Mouse (Mus musculus) G1E (cell line): ENCODE measurements around the gene Map3k13.

Experiments
- CTCF ChIP-seq: IDR thresholded peaks from 2 replicates; pipeline ENCODE4 v1.5.1; 2012; ENCODE audit warnings: low read depth, low read length, inconsistent platforms, mixed read lengths
- GATA1 ChIP-seq: IDR thresholded peaks from 2 replicates; pipeline ENCODE4 v1.6.1; 2012; ENCODE audit warnings: borderline replicate concordance, low read length, inconsistent platforms, mixed read lengths
- POLR2AphosphoS5 ChIP-seq: IDR thresholded peaks from 2 replicates; pipeline ENCODE4 v1.6.1; 2012; ENCODE audit warnings: low read depth, low read length, inconsistent platforms; ENCODE audit not compliant: insufficient replicate concordance

GRCm38 (mm10) chr16:21877735-21878134, 83.6 kb downstream of the Map3k13 start:
- TF ChIP-seq CTCF (no peak), GATA1 (no peak), POLR2AphosphoS5 (no peak)
